Mouse (Mus musculus): ENCODE results near the gene Ppp2r5d.

DNA sequence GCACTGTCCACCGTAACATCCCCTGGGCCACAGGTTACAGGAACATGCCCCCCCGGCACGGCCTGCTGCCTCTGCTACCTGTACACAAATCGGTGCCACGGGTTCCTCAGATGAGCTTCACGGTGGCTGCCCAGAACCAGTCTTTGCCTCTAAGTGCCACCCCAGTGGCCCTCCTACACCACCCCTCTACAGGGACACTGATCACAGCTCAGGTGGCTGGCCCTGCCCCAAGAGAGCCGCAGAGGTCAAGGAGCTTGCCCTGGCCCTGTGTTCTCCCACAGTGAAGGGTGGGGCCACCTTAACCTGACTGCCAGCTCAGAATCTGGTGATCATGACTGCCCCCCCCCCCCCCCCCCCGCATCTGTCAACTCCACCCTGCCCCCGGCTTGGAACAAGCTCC is 26.5 kb downstream of the Ppp2r5d start, which contains the start of gene Mea1:
- TF ChIP-seq CTCF (IDR thresholded peaks at IDR 0.05; ENCODE audit: insufficient read depth, low read length): no peak
- TF ChIP-seq POLR2A (IDR thresholded peaks at IDR 0.05; ENCODE audit: borderline replicate concordance, extremely low read depth, low read depth, low read length): no peak
